Mouse (Mus musculus): ENCODE results near the gene Gm17677. TPM values are rescaled to one million over a fixed set of nuclear protein-coding genes. Genes with fewer than 3 reads are reported as not detected.

Gene Gm17677
- polyA plus RNA-seq (2012; rRNA removed): not detected in 2 replicates

DNA sequence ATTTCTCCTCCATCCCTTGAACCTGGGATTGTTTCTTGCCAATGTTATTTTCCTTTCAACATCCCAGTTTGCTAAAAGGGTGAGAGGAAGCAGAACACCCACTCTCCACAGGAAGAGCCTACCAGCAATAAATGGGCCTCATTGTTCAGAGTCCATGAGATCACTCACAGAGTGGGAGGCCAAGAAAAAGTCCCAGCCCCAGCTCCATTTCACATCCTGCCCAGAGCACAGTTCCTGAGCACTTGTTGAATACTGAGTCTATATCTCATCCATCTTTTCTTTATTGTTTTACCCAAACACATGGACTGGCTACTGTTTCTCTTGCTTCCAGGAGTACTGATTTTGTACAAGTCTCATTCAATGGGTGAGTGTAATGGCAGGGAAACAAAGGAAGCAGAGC, at the start of gene Gm17677:
Gene Gm17677, plus strand, starts transcription at position 301 of the 400 bp plus-strand sequence.

GRCm38 (mm10) chr9:35778009-35778408, 37.2 kb downstream of the Gm17677 start, which contains the start of gene Gm17727:
Gene Gm17727 (minus strand): TSS chr9:35778109.

DNA sequence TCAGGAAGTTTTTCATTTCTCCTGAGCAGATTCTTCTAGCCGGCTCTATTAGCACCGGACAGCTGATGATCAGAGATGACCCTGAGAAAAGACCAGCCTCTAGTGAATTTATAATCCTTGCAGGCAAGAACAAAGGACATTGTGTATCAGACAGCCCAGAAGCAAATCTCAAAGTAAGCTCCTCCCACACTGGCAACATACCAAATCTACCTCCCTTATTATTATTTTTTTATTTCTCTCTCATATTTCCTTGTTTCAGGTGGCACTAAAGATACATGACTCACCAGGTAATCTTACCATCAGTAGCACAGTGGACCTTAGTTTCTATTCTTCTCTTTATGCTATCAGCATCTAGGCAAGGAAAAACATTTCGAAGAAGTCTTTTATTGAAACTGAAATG, 49.2 kb downstream of the Gm17677 start, which contains the start of the genes Gm27235 and D730048I06Rik:
Gene Gm27235, minus strand, starts transcription at position 101 of the 400 bp plus-strand sequence.
Gene D730048I06Rik, minus strand, starts transcription at position 112 of the 400 bp plus-strand sequence.

Other genes with a start within 250 kb of the Gm17677 start
- gene Gm1113, start 222.8 kb upstream of the Gm17677 start, polyA plus RNA-seq (2012; rRNA removed): not detected in 2 replicates
- gene Ddx25, start 182.5 kb upstream of the Gm17677 start, polyA plus RNA-seq (2012; rRNA removed): 11.2 and 11.4 TPM in 2 replicates
- gene Pus3, start 182.5 kb upstream of the Gm17677 start, polyA plus RNA-seq (2012; rRNA removed): 19.5 and 22.1 TPM in 2 replicates
- gene Pate2, start 170.8 kb upstream of the Gm17677 start, polyA plus RNA-seq (2012; rRNA removed): 1.4 and 1.5 TPM in 2 replicates
- gene Hyls1, start 170.7 kb upstream of the Gm17677 start, polyA plus RNA-seq (2012; rRNA removed): 12.2 and 16.0 TPM in 2 replicates
- gene Pate4, start 129.1 kb upstream of the Gm17677 start, polyA plus RNA-seq (2012; rRNA removed): not detected in 2 replicates
- not detected in 2 replicates for gene Pate3, start 92.8 kb upstream of the Gm17677 start, polyA plus RNA-seq (2012; rRNA removed)
- not detected in 2 replicates for gene Pate1, start 53.7 kb upstream of the Gm17677 start, polyA plus RNA-seq (2012; rRNA removed)
- gene Gm17727, start 37.1 kb downstream of the Gm17677 start, polyA plus RNA-seq (2012; rRNA removed): not detected in 2 replicates
- gene Gm27235, start 49.1 kb downstream of the Gm17677 start, polyA plus RNA-seq (2012; rRNA removed): not detected in 2 replicates
- gene D730048I06Rik, start 49.1 kb downstream of the Gm17677 start, polyA plus RNA-seq (2012; rRNA removed): not detected in 2 replicates
- gene 9230110F15Rik, start 103.1 kb downstream of the Gm17677 start, polyA plus RNA-seq (2012; rRNA removed): not detected in 2 replicates
- gene 9230113P08Rik, start 167.4 kb downstream of the Gm17677 start, polyA plus RNA-seq (2012; rRNA removed): not detected in 2 replicates

Measured in central nervous system, embryonic 14 days (tissue).